Mouse (Mus musculus): Measurements from ENCODE around the gene Pccb.

Gene Pccb

GRCm38 (mm10) chr9:100984381-100985310, 50.1 kb downstream of the Pccb start:
- DNase-seq (ENCODE audit: low spot score): no peak

GRCm38 (mm10) chr9:100982786-100983185, 51.9 kb downstream of the Pccb start:
- DNase-seq (ENCODE audit: low spot score): no peak

GRCm38 (mm10) chr9:100979260-100979659, 55.4 kb downstream of the Pccb start:
- no peak for DNase-seq (ENCODE audit: low spot score)

GRCm38 (mm10) chr9:100978666-100979065, 56.0 kb downstream of the Pccb start:
- no peak for DNase-seq (ENCODE audit: low spot score)

- no peak for DNase-seq (ENCODE audit: low spot score)
Observed at GRCm38 (mm10) chr9:100969461-100969860, 65.2 kb downstream of the Pccb start.

- DNase-seq (ENCODE audit: low spot score): no peak
Observed at GRCm38 (mm10) chr9:100964106-100964505, 70.6 kb downstream of the Pccb start.

- no peak for DNase-seq (ENCODE audit: low spot score)
Observed at GRCm38 (mm10) chr9:100963428-100963912, 71.2 kb downstream of the Pccb start.

- no peak for DNase-seq (ENCODE audit: low spot score)
Observed at GRCm38 (mm10) chr9:100962903-100963427, 71.7 kb downstream of the Pccb start.

GRCm38 (mm10) chr9:100951481-100951880, 83.2 kb downstream of the Pccb start:
- peak; percentile 59 for DNase-seq (ENCODE audit: low spot score)

GRCm38 (mm10) chr9:100944677-100945365, 89.9 kb downstream of the Pccb start:
- DNase-seq (ENCODE audit: low spot score): no peak

GRCm38 (mm10) chr9:100942042-100942441, 92.7 kb downstream of the Pccb start:
- no peak for DNase-seq (ENCODE audit: low spot score)

Data from urinary bladder, postnatal 25 days (tissue).